Mouse (Mus musculus) embryonic facial prominence, embryonic 15.5 days (tissue): Measurements from ENCODE around the gene Lypd3. TPM values are rescaled to one million over a fixed set of nuclear protein-coding genes. Genes with fewer than 3 reads are reported as not detected.
"Not testable (repeated sequence)": the region's sequence is repeated elsewhere in the genome, so short reads cannot be mapped to it uniquely, and the experiment has no call there.

ENCODE experiments used
- ATAC-seq: fragments of 200-750 bp; cut with Nextera tagmentation; 2 replicates; pipeline ENCODE4 v1.8.0; 2017; ENCODE audit warnings: low read depth, moderate TSS enrichment; ENCODE audit not compliant: insufficient number of reproducible peaks, low FRiP score, low TSS enrichment
- H3K27ac ChIP-seq: fragments of 300-500 bp; sonication (generic); replicated peaks from 2 replicates; pipeline ENCODE4 v1.5.1; 2015; ENCODE audit warnings: mild to moderate bottlenecking, inconsistent platforms
- H3K27me3 ChIP-seq: fragments of 300-500 bp; sonication (generic); 2 replicates; pipeline ENCODE4 v1.6.1; 2015; ENCODE audit warnings: inconsistent platforms
- H3K36me3 ChIP-seq: fragments of 300-500 bp; sonication (generic); 2 replicates; pipeline ENCODE4 v1.6.1; 2015; ENCODE audit warnings: mild to moderate bottlenecking, inconsistent platforms
- H3K4me1 ChIP-seq: fragments of 300-500 bp; sonication (generic); 2 replicates; pipeline ENCODE4 v1.6.1; 2015; ENCODE audit warnings: inconsistent platforms
- H3K4me2 ChIP-seq: fragments of 300-500 bp; sonication (generic); replicated peaks from 2 replicates; pipeline ENCODE4 v1.6.1; 2015; ENCODE audit warnings: mild to moderate bottlenecking, inconsistent platforms
- H3K4me3 ChIP-seq: fragments of 300-500 bp; sonication (generic); replicated peaks from 2 replicates; pipeline ENCODE4 v1.5.1; 2015; ENCODE audit warnings: mild to moderate bottlenecking, inconsistent platforms
- H3K9ac ChIP-seq: fragments of 300-500 bp; sonication (generic); 2 replicates; pipeline ENCODE4 v1.6.1; 2015; ENCODE audit warnings: inconsistent platforms
- H3K9me3 ChIP-seq: fragments of 300-500 bp; sonication (generic); replicated peaks from 2 replicates; pipeline ENCODE4 v1.6.1; 2016; ENCODE audit warnings: inconsistent platforms
- WGBS: fragments of 180-500 bp; shearing (Covaris S2); methylation state at CpG from one replicate; pipeline ENCODE4 v1.1.7; 2015; 5-methylcytosine and 5-hydroxymethylcytosine counted together
- polyA plus RNA-seq: library from polyadenylated mRNA; unstranded; fragments of >200 nt; fragmentation: Nextera tagmentation; extraction: Ambion mirVana; gene quantifications from 2 replicates; pipeline ENCODE4 v1.2.1, GENCODE M21; 2015

Lypd3 gene
- polyA plus RNA-seq, 1 experiment from 2014 or later: 109 TPM

- H3K4me2 ChIP-seq: no peak overlapping the region
- 73% methylated on average over 9 of the region's 9 CpGs for WGBS
- no peak for ATAC-seq
- no peaks in the 10 kb centered on the region for H3K9me3 ChIP-seq
- H3K36me3 ChIP-seq: no peaks in the 10 kb centered on the region
- no peaks in the 10 kb centered on the region for H3K27me3 ChIP-seq
- H3K27ac ChIP-seq: no peak overlapping the region
- H3K9ac ChIP-seq: no peak overlapping the region
- no peaks in the 10 kb centered on the region for H3K4me1 ChIP-seq
- H3K4me3 ChIP-seq: no peak overlapping the region
These were observed 28.6 kb downstream of the Lypd3 start for GRCm38 (mm10) chr7:24664959-24665358.

- H3K9me3 ChIP-seq: no peaks in the 10 kb centered on the region
- no peaks in the 10 kb centered on the region for H3K4me1 ChIP-seq
- no peaks in the 10 kb centered on the region for H3K27me3 ChIP-seq
- WGBS: 89% methylated on average over 23 of the region's 23 CpGs
- no peak for ATAC-seq
- H3K4me2 ChIP-seq: no peak overlapping the region
- no peak overlapping the region for H3K9ac ChIP-seq
- no peaks in the 10 kb centered on the region for H3K36me3 ChIP-seq
- no peak overlapping the region for H3K4me3 ChIP-seq
- no peak overlapping the region for H3K27ac ChIP-seq
These were observed 35.6 kb downstream of the Lypd3 start for GRCm38 (mm10) chr7:24671944-24672439.

- H3K36me3 ChIP-seq: no peaks in the 10 kb centered on the region
- H3K9me3 ChIP-seq: no peaks in the 10 kb centered on the region
- H3K9ac ChIP-seq: no peak within 1 kb of the TSS
- no peak within 1 kb of the TSS for H3K27ac ChIP-seq
- H3K4me1 ChIP-seq: no peaks in the 10 kb centered on the region
- H3K27me3 ChIP-seq: no peaks in the 10 kb centered on the region
- no peak for ATAC-seq
- no peak within 1 kb of the TSS for H3K4me2 ChIP-seq
- 87% methylated on average over 9 of the region's 9 CpGs for WGBS
- H3K4me3 ChIP-seq: no peak within 1 kb of the TSS
These were observed 40.2 kb downstream of the Lypd3 start, which contains the start of gene Tex101 for GRCm38 (mm10) chr7:24676575-24676974. Gene Tex101, minus strand, starts transcription at chr7:24676675.

- H3K9ac ChIP-seq, ATAC-seq, H3K27ac ChIP-seq, H3K4me2 ChIP-seq, H3K4me3 ChIP-seq, H3K27me3 ChIP-seq, H3K4me1 ChIP-seq, H3K9me3 ChIP-seq, H3K36me3 ChIP-seq: not testable (repeated sequence)
- WGBS: 74% methylated on average over 7 of the region's 7 CpGs
These were observed 47.8 kb downstream of the Lypd3 start for GRCm38 (mm10) chr7:24684121-24684520.

- ATAC-seq, H3K4me1 ChIP-seq, H3K9me3 ChIP-seq, H3K4me3 ChIP-seq, H3K4me2 ChIP-seq, H3K36me3 ChIP-seq, H3K9ac ChIP-seq, H3K27ac ChIP-seq, H3K27me3 ChIP-seq: not testable (repeated sequence)
- 88% methylated on average over 10 of the region's 10 CpGs for WGBS
These were observed 51.2 kb downstream of the Lypd3 start for GRCm38 (mm10) chr7:24687519-24687918.

Other genes with a start within 250 kb of the Lypd3 start
- gene Smg9, start 236.9 kb upstream of the Lypd3 start, polyA plus RNA-seq: 24.8 and 27.6 TPM in 2 replicates
- 0.21 TPM in 1 of 2 replicates, not detected in the other for gene Irgc1, start 184.3 kb upstream of the Lypd3 start, polyA plus RNA-seq
- gene Plaur, start 174.1 kb upstream of the Lypd3 start, polyA plus RNA-seq: 8.8 and 12.6 TPM in 2 replicates
- gene Cadm4, start 154.5 kb upstream of the Lypd3 start, polyA plus RNA-seq: 7.5 and 8.0 TPM in 2 replicates
- gene Zfp428, start 129.5 kb upstream of the Lypd3 start, polyA plus RNA-seq: 65.9 and 69.2 TPM in 2 replicates
- gene AC161166.1, start 124.1 kb upstream of the Lypd3 start, polyA plus RNA-seq: 0.62 and 0.72 TPM in 2 replicates
- 11.2 and 11.4 TPM in 2 replicates for gene Irgq, start 105.9 kb upstream of the Lypd3 start, polyA plus RNA-seq
- gene Pinlyp, start 90.4 kb upstream of the Lypd3 start, polyA plus RNA-seq: 9.4 and 16.4 TPM in 2 replicates
- 122 and 127 TPM in 2 replicates for gene Xrcc1, start 90.3 kb upstream of the Lypd3 start, polyA plus RNA-seq
- 27.3 and 27.8 TPM in 2 replicates for gene Ethe1, start 49.0 kb upstream of the Lypd3 start, polyA plus RNA-seq
- gene Zfp575, start 48.9 kb upstream of the Lypd3 start, polyA plus RNA-seq: 6.9 and 7.9 TPM in 2 replicates
- gene Phldb3, start 25.8 kb upstream of the Lypd3 start, polyA plus RNA-seq: 1.1 and 1.4 TPM in 2 replicates
- gene Tex101, start 40.1 kb downstream of the Lypd3 start, polyA plus RNA-seq: not detected in 2 replicates
- not detected in 2 replicates for gene BC049730, start 72.7 kb downstream of the Lypd3 start, polyA plus RNA-seq
- gene Gm4763, start 90.4 kb downstream of the Lypd3 start, polyA plus RNA-seq: not detected in 2 replicates
- 0.66 and 1.3 TPM in 2 replicates for gene Cd177, start 123.8 kb downstream of the Lypd3 start, polyA plus RNA-seq
- gene Ceacam10, start 140.7 kb downstream of the Lypd3 start, polyA plus RNA-seq: 0.35 TPM in 2 replicates
- 8.1 and 21.7 TPM in 2 replicates for gene Gm9844, start 225.7 kb downstream of the Lypd3 start, polyA plus RNA-seq
- not detected in 2 replicates for gene Lypd4, start 233.4 kb downstream of the Lypd3 start, polyA plus RNA-seq
- 0.09 TPM in 1 of 2 replicates, not detected in the other for gene Dmrtc2, start 233.5 kb downstream of the Lypd3 start, polyA plus RNA-seq
- gene Rps19, start 247.8 kb downstream of the Lypd3 start, polyA plus RNA-seq: 2,979 and 3,008 TPM in 2 replicates